Mouse (Mus musculus): ENCODE data around the gene Gm7168. TPM values are rescaled to one million over a fixed set of nuclear protein-coding genes. Genes with fewer than 3 reads are reported as not detected.

The Gm7168 gene
- not detected in 2 replicates for polyA plus RNA-seq (2021; fragmentation: Nextera tagmentation)
- long read RNA-seq, experiment 1: 0 reads
- long read RNA-seq, experiment 2: 0 reads

DNA sequence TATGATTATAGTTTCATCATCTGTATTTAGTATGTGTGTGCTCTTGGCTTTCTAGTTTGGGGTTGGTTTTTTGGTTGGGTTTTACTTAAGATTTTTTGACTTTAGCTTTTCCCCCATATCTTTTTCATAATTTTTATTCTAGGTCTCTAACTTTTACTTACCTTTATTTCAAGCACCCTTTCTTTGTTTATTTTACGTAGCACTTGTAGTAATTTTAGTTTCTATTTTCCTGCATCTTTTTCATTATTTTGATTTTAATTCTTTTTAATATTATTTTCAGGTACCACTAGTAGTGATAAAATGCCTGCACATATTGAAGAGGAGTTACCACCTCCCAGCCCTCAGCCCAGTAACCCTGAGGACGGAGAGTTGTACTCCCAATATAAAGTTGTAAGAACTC, at the start of gene Gm7168:
Gene Gm7168 (plus strand): TSS at position 301 of the 400 bp plus-strand sequence.

Other genes starting within 250 kb of the Gm7168 start
- 9.3 and 35.1 TPM in 2 replicates for gene Afdn, start 187.8 kb upstream of the Gm7168 start, polyA plus RNA-seq (2021; fragmentation: Nextera tagmentation)
- gene Tcte2, start 186.5 kb upstream of the Gm7168 start, polyA plus RNA-seq (2021; fragmentation: Nextera tagmentation): 4.5 and 25.2 TPM in 2 replicates
- not detected in 2 replicates for gene Gm7356, start 55.3 kb downstream of the Gm7168 start, polyA plus RNA-seq (2021; fragmentation: Nextera tagmentation)
- not detected in 2 replicates for gene Gm7358, start 111.2 kb downstream of the Gm7168 start, polyA plus RNA-seq (2021; fragmentation: Nextera tagmentation)